Comparison of ENCODE assay signal across 27 mouse cellular contexts in the genomic region with DNA sequence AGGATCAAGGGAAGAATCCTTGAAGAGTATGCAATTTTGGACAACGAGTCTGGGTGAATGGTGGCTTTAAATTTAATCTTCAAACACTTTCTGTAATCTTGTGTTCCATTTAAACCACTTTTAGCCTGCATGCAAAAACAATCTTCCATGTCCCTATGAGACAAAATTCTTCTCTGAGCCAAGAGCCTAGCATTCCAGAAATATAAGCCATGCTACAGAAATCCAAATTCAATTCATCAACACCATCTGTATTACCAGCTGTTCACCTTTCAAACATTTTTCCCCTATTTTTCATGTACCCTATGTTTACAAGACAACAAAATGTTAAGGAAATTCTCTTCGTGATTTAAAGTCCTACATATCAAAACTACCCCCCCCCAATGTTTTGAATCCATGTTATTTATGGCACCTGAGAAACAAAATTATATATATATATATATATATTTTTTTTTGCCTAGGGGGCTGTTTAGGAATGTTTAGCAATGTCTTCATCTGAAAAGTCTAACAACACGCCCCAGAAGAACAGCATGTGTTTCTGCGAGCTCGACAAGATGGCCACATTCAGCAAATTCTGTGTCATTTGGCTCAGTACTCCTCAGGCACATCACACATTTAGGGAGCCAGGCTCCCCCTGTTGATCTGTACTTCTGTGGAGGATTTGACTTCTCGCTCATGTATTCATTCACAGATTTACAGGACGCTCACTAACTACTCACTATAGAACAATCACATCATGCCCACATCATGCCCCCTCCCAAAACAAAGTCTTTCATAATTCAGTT. TPM values are rescaled to one million over a fixed set of nuclear protein-coding genes. Genes with fewer than 3 reads are reported as not detected.
A peak's percentile ranks its signal among the peaks of the same experiment; 100 is the strongest.
DNase-seq lines count a peak whose midpoint lies in the region; ATAC-seq and TF ChIP-seq lines count a peak whose summit lies in the region.
"Had no signal": no experiment of that assay in that cellular context is flagged by ENCODE, and none has a peak within 500 bp of the region (broad histone marks: within the 10 kb centered on the region; RNA-seq: fewer than 3 reads in every experiment).

No protein-coding gene starts in this region.

- H3K4me3 ChIP-seq in forebrain, embryonic 16.5 days (replicated peaks; ENCODE audit: low read length) = no peak overlapping the region
- no peak overlapping the region for H3K4me3 ChIP-seq in layer of hippocampus, adult 2 months
- H3K4me3 ChIP-seq in lung, postnatal 0 days (ENCODE audit: low read depth, low read length) = no peak overlapping the region
- H3K4me3 ChIP-seq in midbrain, embryonic 13.5 days (replicated peaks) = no peak overlapping the region
- H3K4me3 ChIP-seq: embryonic facial prominence, embryonic 12.5 days; intestine, embryonic 15.5 days; liver, embryonic 12.5 days had no signal

- ATAC-seq in forebrain, embryonic 16.5 days = peak; percentile 91
- ATAC-seq in lung, postnatal 0 days = no peak
- no peak for ATAC-seq in midbrain, embryonic 13.5 days
- ATAC-seq: intestine, embryonic 15.5 days; liver, embryonic 12.5 days had no signal

- H3K27me3 ChIP-seq in forebrain, embryonic 16.5 days (replicated peaks; ENCODE audit: control insufficient read depth, insufficient read depth, low read length) = no peaks in the 10 kb centered on the region
- H3K27me3 ChIP-seq in lung, postnatal 0 days (replicated peaks; ENCODE audit: insufficient read depth, low read length) = no peaks in the 10 kb centered on the region
- no peaks in the 10 kb centered on the region for H3K27me3 ChIP-seq in midbrain, embryonic 13.5 days
- H3K27me3 ChIP-seq: embryonic facial prominence, embryonic 12.5 days; intestine, embryonic 15.5 days; liver, embryonic 12.5 days had no signal

- H3K4me2 ChIP-seq in forebrain, embryonic 16.5 days (ENCODE audit: low read length) = no peak overlapping the region
- H3K4me2 ChIP-seq in lung, postnatal 0 days (replicated peaks; ENCODE audit: low read depth, low read length) = no peak overlapping the region
- H3K4me2 ChIP-seq in midbrain, embryonic 13.5 days (replicated peaks) = no peak overlapping the region
- H3K4me2 ChIP-seq: embryonic facial prominence, embryonic 12.5 days; hindbrain, embryonic 14.5 days; intestine, embryonic 15.5 days; liver, embryonic 12.5 days; lung, embryonic 14.5 days had no signal

- peak; percentile 3 to 31 for DNase-seq in left cerebral cortex, adult 18-20 months (ENCODE audit: low spot score in 2 of 2)
- DNase-seq in left cerebral cortex, postnatal 4 days = no peak
- DNase-seq in layer of hippocampus, adult 2 months (ENCODE audit: low spot score in 2 of 2) = peak; percentile 15 to 56
- DNase-seq in left cerebral cortex, postnatal 36 days (ENCODE audit: low spot score in 2 of 2) = peak; percentile 23 to 29
- DNase-seq in lung, postnatal 0 days (ENCODE audit: low spot score) = no peak
- no peak for DNase-seq in thymus, postnatal 25 days
- DNase-seq: adrenal gland, postnatal 14 days; cerebellum, adult 9-10 months; heart, postnatal 10 days; lung, embryonic 14.5 days; midbrain, embryonic 14.5 days; retina, postnatal 1 day; thymus, postnatal 14 days had no signal

- no peak for TF ChIP-seq EP300 in lung, postnatal 0 days (IDR thresholded peaks at IDR 0.05)

- no peaks in the 10 kb centered on the region for H3K4me1 ChIP-seq in forebrain, embryonic 16.5 days (replicated peaks; ENCODE audit: control insufficient read depth, insufficient read depth, low read length)
- H3K4me1 ChIP-seq in lung, postnatal 0 days (ENCODE audit: insufficient read depth, low read depth, low read length) = no peaks in the 10 kb centered on the region
- no peaks in the 10 kb centered on the region for H3K4me1 ChIP-seq in midbrain, embryonic 13.5 days (replicated peaks)
- H3K4me1 ChIP-seq: embryonic facial prominence, embryonic 12.5 days; intestine, embryonic 15.5 days; liver, embryonic 12.5 days had no signal

- H3K9ac ChIP-seq in forebrain, embryonic 16.5 days (replicated peaks; ENCODE audit: low read depth, low read length) = no peak overlapping the region
- H3K9ac ChIP-seq in lung, postnatal 0 days (replicated peaks; ENCODE audit: low read depth) = no peak overlapping the region
- no peak overlapping the region for H3K9ac ChIP-seq in midbrain, embryonic 13.5 days (replicated peaks)
- H3K9ac ChIP-seq: embryonic facial prominence, embryonic 12.5 days; hindbrain, embryonic 14.5 days; intestine, embryonic 15.5 days; liver, embryonic 12.5 days; lung, embryonic 14.5 days had no signal

- no peaks in the 10 kb centered on the region for H3K9me3 ChIP-seq in forebrain, embryonic 16.5 days (ENCODE audit: control insufficient read depth, low read length)
- no peaks in the 10 kb centered on the region for H3K9me3 ChIP-seq in lung, postnatal 0 days (ENCODE audit: low read length)
- no peaks in the 10 kb centered on the region for H3K9me3 ChIP-seq in midbrain, embryonic 13.5 days
- H3K9me3 ChIP-seq: embryonic facial prominence, embryonic 12.5 days; intestine, embryonic 15.5 days; liver, embryonic 12.5 days had no signal

- no peaks in the 10 kb centered on the region for H3K36me3 ChIP-seq in forebrain, embryonic 16.5 days (ENCODE audit: control insufficient read depth, insufficient read depth)
- no peaks in the 10 kb centered on the region for H3K36me3 ChIP-seq in lung, postnatal 0 days (ENCODE audit: insufficient read depth, low read length)
- no peaks in the 10 kb centered on the region for H3K36me3 ChIP-seq in midbrain, embryonic 13.5 days
- H3K36me3 ChIP-seq: embryonic facial prominence, embryonic 12.5 days; intestine, embryonic 15.5 days; liver, embryonic 12.5 days had no signal

- WGBS in forebrain, embryonic 16.5 days = 63% methylated on average over 7 of the region's 7 CpGs
- 77% methylated on average over 7 of the region's 7 CpGs for WGBS in lung, postnatal 0 days
- 86% methylated on average over 7 of the region's 7 CpGs for WGBS in midbrain, embryonic 13.5 days

- intact Hi-C loops in left cerebral cortex, postnatal 4 days (cut with DNase I) = no loop called here
- intact Hi-C loops in left cerebral cortex, postnatal 36 days (cut with DNase I) = no loop called here

- TF ChIP-seq CTCF in layer of hippocampus, adult 2 months (conservative IDR thresholded peaks at IDR 0.05) = peak; percentile 30
- TF ChIP-seq CTCF in lung, postnatal 0 days (IDR thresholded peaks at IDR 0.05) = no peak

- H3K27ac ChIP-seq in forebrain, embryonic 16.5 days (ENCODE audit: low read length) = no peak overlapping the region
- H3K27ac ChIP-seq in layer of hippocampus, adult 2 months = 0 out of 2 replicates have a peak overlapping the region, but pooled peaks have one; percentile 33
- H3K27ac ChIP-seq in lung, postnatal 0 days (ENCODE audit: low read length) = no peak overlapping the region
- no peak overlapping the region for H3K27ac ChIP-seq in midbrain, embryonic 13.5 days
- H3K27ac ChIP-seq: embryonic facial prominence, embryonic 12.5 days; hindbrain, embryonic 14.5 days; intestine, embryonic 15.5 days; kidney, postnatal 0 days; liver, embryonic 12.5 days; macrophage; stomach, postnatal 0 days had no signal

RNA-seq across cellular contexts. Expression of a gene that starts 47.9 kb away (rescaled TPM):
- not detected for total RNA-seq in left cerebral cortex, adult 18-20 months (2021)
- not detected for total RNA-seq in left cerebral cortex, postnatal 4 days (2021)
- 0.22 TPM in 1 of 2 replicates, not detected in the other for polyA plus RNA-seq in forebrain, embryonic 16.5 days (2015; fragmentation: Nextera tagmentation; extraction: Ambion mirVana)
- total RNA-seq in layer of hippocampus, adult 2 months (2021) = under 1 TPM in 1 of 2 experiments, not detected in 1; 0.17 TPM
- total RNA-seq in left cerebral cortex, postnatal 36 days (2021) = not detected
- not detected in 2 replicates for polyA plus RNA-seq in lung, postnatal 0 days (2015; fragmentation: Nextera tagmentation; extraction: Ambion mirVana)
- 0.13 TPM in 1 of 2 replicates, not detected in the other for polyA plus RNA-seq in midbrain, embryonic 13.5 days (2015; fragmentation: Nextera tagmentation; extraction: Ambion mirVana)
- total RNA-seq: adrenal gland, postnatal 14 days; gastrocnemius, adult 8-10 months; heart, adult 8-10 months; heart, postnatal 10 days; left cerebral cortex, postnatal 10 days had no signal
- polyA plus RNA-seq: C2C12; cortical plate, adult 2 months; embryonic facial prominence, embryonic 12.5 days; hindbrain, embryonic 14.5 days; intestine, embryonic 15.5 days; kidney, postnatal 0 days; liver, embryonic 12.5 days; lung, embryonic 14.5 days; macrophage; midbrain, embryonic 14.5 days; stomach, postnatal 0 days had no signal

RNA-seq across cellular contexts. Expression of a gene that starts 54.7 kb away (rescaled TPM):
- 1 to 10 TPM; 4.2 to 5.7 TPM for total RNA-seq in left cerebral cortex, adult 18-20 months (2021)
- total RNA-seq in left cerebral cortex, postnatal 4 days (2021) = 1 to 10 TPM; 5.5 to 6.1 TPM
- 0.67 and 1.5 TPM in 2 replicates for polyA plus RNA-seq in forebrain, embryonic 16.5 days (2015; fragmentation: Nextera tagmentation; extraction: Ambion mirVana)
- total RNA-seq in layer of hippocampus, adult 2 months (2021) = 1 to 10 TPM; 6.1 to 7.7 TPM
- 1 to 10 TPM; 4.4 to 6.5 TPM for total RNA-seq in left cerebral cortex, postnatal 36 days (2021)
- 0.20 and 0.37 TPM in 2 replicates for polyA plus RNA-seq in lung, postnatal 0 days (2015; fragmentation: Nextera tagmentation; extraction: Ambion mirVana)
- 2.0 and 2.1 TPM in 2 replicates for polyA plus RNA-seq in midbrain, embryonic 13.5 days (2015; fragmentation: Nextera tagmentation; extraction: Ambion mirVana)

Comparison
In these comparisons a context has a peak if more than half of its experiments do, and no peak if none do; other contexts are left out.
1. DNase-seq: peak in left cerebral cortex, adult 18-20 months (2 of 2), layer of hippocampus, adult 2 months (2 of 2) and left cerebral cortex, postnatal 36 days (2 of 2); none in left cerebral cortex, postnatal 4 days (single experiment), lung, postnatal 0 days (single experiment) and thymus, postnatal 25 days (single experiment).